Mouse (Mus musculus) lung, postnatal 0 days (tissue): Measurements from ENCODE around the gene Mast4. TPM values are rescaled to one million over a fixed set of nuclear protein-coding genes. Genes with fewer than 3 reads are reported as not detected.

Source experiments
- ATAC-seq: fragments of 200-750 bp; cut with Nextera tagmentation; 2 replicates; pipeline ENCODE4 v1.8.0; 2017; ENCODE audit warnings: moderate library complexity
- DNase-seq: peaks from one replicate; pipeline ENCODE4 v3.0.0-alpha.2; 2016; ENCODE audit warnings: low spot score
- H3K27ac ChIP-seq: fragments of 300-500 bp; sonication (generic); 2 replicates; pipeline ENCODE4 v1.5.1; 2014; ENCODE audit warnings: antibody characterized with exemption, mild to moderate bottlenecking, low read length, mixed read lengths
- H3K27me3 ChIP-seq: fragments of 300-500 bp; sonication (generic); replicated peaks from 2 replicates; pipeline ENCODE4 v1.6.1; 2014; ENCODE audit warnings: low read length, mixed read lengths; ENCODE audit not compliant: insufficient read depth
- H3K36me3 ChIP-seq: fragments of 300-500 bp; sonication (generic); 2 replicates; pipeline ENCODE4 v1.6.1; 2014; ENCODE audit warnings: low read length, mixed read lengths; ENCODE audit not compliant: insufficient read depth
- H3K4me1 ChIP-seq: fragments of 300-500 bp; sonication (generic); 2 replicates; pipeline ENCODE4 v1.6.1; 2014; ENCODE audit warnings: antibody characterized with exemption, low read depth, low read length, mixed read lengths; ENCODE audit not compliant: insufficient read depth
- H3K4me2 ChIP-seq: fragments of 300-500 bp; sonication (generic); replicated peaks from 2 replicates; pipeline ENCODE4 v1.6.1; 2014; ENCODE audit warnings: low read depth, mild to moderate bottlenecking, low read length, moderate library complexity, mixed read lengths
- H3K4me3 ChIP-seq: fragments of 300-500 bp; sonication (generic); 2 replicates; pipeline ENCODE4 v1.5.1; 2014; ENCODE audit warnings: low read depth, low read length
- H3K9ac ChIP-seq: fragments of 300-500 bp; sonication (generic); replicated peaks from 2 replicates; pipeline ENCODE4 v1.6.1; 2014; ENCODE audit warnings: low read depth, mild to moderate bottlenecking
- H3K9me3 ChIP-seq: fragments of 300-500 bp; sonication (generic); 2 replicates; pipeline ENCODE4 v1.6.1; 2016; ENCODE audit warnings: low read length, mixed read lengths
- CTCF ChIP-seq: IDR thresholded peaks from 2 replicates; pipeline ENCODE4 v1.5.1; 2016; ENCODE audit warnings: antibody characterized with exemption, mild to moderate bottlenecking
- EP300 ChIP-seq: IDR thresholded peaks from 2 replicates; pipeline ENCODE4 v1.6.1; 2016; ENCODE audit warnings: antibody characterized with exemption, mild to moderate bottlenecking, control low read depth
- WGBS: fragments of 180-500 bp; shearing (Covaris S2); extraction: QIAGEN DNeasy Blood & Tissue Kit; methylation state at CpG from one replicate; pipeline ENCODE4 v1.1.7; 2014; 5-methylcytosine and 5-hydroxymethylcytosine counted together
- polyA plus RNA-seq: library from polyadenylated mRNA; unstranded; fragments of >200 nt; fragmentation: Nextera tagmentation; extraction: Ambion mirVana; gene quantifications from 2 replicates; pipeline ENCODE4 v1.2.1, GENCODE M21; 2015

Gene Mast4
- polyA plus RNA-seq, 1 experiment from 2014 or later = 15.5 TPM

DNA sequence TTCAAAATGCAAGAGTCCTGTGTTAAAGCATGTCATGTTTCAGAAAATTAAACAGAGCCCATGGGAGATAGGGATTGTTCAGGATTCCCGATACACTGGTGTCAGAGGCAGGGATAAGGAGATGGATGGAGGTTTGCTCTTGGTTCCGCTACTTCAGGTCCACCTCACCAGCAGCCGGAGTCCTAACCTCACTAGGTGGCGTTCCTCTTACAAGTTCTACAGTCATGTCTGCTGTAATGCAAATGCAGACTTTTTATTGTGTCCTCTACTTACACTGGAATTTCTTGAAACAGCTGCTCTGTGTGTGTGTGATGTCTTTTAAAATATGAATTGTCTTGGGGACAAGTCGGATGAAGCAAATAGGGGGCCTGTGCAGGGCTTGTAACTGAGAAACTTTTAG, 239.7 kb downstream of the Mast4 start:
- Histone ChIP-seq H3K9me3 (no peaks in the 10 kb centered on the region), H3K27me3 (no peaks in the 10 kb centered on the region), H3K27ac (no peak overlapping the region), H3K4me1 (0 out of 2 replicates have a peak, but pooled peaks cover 2% of the 10 kb centered on the region), H3K4me2 (no peak overlapping the region), H3K4me3 (no peak overlapping the region), H3K9ac (no peak overlapping the region), H3K36me3 (no peaks in the 10 kb centered on the region)
- 58% methylated on average over 5 of the region's 5 CpGs for WGBS
- DNase-seq (no peak), ATAC-seq (no peak)
- TF ChIP-seq EP300 = no peak
- TF ChIP-seq CTCF = no peak; the same call in 1 of the 2 replicates

DNA sequence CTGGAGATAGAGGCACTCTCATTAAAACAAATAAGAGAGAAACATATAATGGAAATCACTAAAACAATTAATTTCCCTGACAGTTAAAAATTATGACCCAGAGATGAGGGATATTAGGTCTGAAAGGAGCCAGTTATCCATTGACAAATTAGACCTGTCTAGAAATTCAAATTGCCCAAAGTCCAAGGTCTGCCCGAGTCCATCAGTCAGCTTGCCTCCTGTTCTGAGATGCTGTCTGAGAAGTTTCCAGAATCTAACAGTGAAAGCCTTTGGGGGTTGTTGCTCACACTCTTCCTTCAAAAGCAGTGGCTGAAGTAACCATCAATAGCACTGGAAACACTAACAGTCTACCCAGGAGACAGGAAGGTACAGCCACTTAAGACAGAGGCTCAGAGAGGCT, 240.6 kb downstream of the Mast4 start:
- ATAC-seq (no peak), DNase-seq (no peak)
- 0 out of 2 replicates have a peak, but pooled peaks cover 2% of the 10 kb centered on the region for H3K4me1 ChIP-seq
- no peak overlapping the region for H3K4me3 ChIP-seq
- H3K36me3 ChIP-seq = no peaks in the 10 kb centered on the region
- no peak overlapping the region for H3K4me2 ChIP-seq
- H3K27ac ChIP-seq = no peak overlapping the region
- WGBS = 81% methylated on average over 1 of the region's 1 CpGs
- TF ChIP-seq EP300 (no peak), CTCF (no peak)
- H3K9me3 ChIP-seq = no peaks in the 10 kb centered on the region
- no peaks in the 10 kb centered on the region for H3K27me3 ChIP-seq
- H3K9ac ChIP-seq = no peak overlapping the region

DNA sequence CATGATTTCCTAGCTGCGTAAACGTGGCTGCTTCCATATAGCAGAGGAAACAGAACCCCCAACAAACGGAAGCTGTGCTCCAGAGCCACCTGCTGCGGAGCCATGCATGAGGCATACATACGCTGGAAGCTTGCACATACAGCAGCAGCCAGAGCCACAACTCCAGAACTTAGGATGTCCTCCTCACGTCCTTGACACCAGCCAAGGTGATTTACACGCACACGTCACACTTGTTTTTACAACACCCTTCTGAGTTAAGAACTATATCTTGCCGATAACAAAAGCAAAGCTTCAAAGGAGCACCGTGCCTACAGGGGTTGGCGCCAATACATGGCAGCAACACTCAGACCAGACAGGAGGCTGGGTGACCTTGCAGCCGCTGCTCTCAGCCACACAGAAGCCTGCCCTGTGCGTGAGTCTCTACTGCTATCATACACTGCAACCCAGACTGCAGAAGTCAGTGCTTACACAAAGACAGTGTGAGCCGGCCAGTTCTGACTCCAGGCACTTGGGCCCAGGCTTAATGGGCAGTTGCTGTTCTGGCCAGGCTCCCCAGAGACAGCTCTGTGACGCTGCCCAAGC, 248.7 kb downstream of the Mast4 start:
- DNase-seq (no peak), ATAC-seq (no peak)
- no peak overlapping the region for H3K27ac ChIP-seq
- H3K4me2 ChIP-seq = no peak overlapping the region
- TF ChIP-seq EP300 (no peak), CTCF (no peak)
- WGBS = 45% methylated on average over 15 of the region's 15 CpGs
- H3K36me3 ChIP-seq = no peaks in the 10 kb centered on the region
- H3K9me3 ChIP-seq = no peaks in the 10 kb centered on the region
- no peak overlapping the region for H3K9ac ChIP-seq
- H3K4me3 ChIP-seq = no peak overlapping the region
- H3K4me1 ChIP-seq = no peaks in the 10 kb centered on the region
- H3K27me3 ChIP-seq = no peaks in the 10 kb centered on the region

DNA sequence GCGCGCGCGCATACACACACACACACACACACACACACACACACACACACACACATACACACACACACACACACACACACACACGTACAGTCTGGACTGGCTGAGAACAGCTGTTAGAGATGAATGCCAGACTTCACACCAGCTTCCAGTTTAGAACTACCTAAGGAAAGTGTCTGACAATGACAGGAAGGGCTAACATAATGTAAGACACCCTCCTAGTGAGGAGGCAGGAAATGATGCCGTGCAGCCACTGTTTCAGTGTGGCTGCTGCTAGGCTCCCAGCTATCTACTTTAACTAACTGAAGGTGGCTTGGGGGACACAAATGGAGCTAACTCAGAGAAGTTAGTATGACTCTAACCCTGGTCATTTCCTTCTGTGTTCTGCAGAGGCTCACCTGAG, 251.4 kb downstream of the Mast4 start:
- TF ChIP-seq CTCF = no peak
- TF ChIP-seq EP300 = peak; percentile 58
- DNase-seq = peak; percentile 64
- peak; percentile 75 for ATAC-seq
- no peaks in the 10 kb centered on the region for H3K4me1 ChIP-seq
- H3K27me3 ChIP-seq = no peaks in the 10 kb centered on the region
- no peak overlapping the region for H3K4me3 ChIP-seq
- no peak overlapping the region for H3K9ac ChIP-seq
- no peak overlapping the region for H3K27ac ChIP-seq
- no peaks in the 10 kb centered on the region for H3K36me3 ChIP-seq
- WGBS = 48% methylated on average over 5 of the region's 6 CpGs
- H3K4me2 ChIP-seq = no peak overlapping the region
- H3K9me3 ChIP-seq = no peaks in the 10 kb centered on the region

DNA sequence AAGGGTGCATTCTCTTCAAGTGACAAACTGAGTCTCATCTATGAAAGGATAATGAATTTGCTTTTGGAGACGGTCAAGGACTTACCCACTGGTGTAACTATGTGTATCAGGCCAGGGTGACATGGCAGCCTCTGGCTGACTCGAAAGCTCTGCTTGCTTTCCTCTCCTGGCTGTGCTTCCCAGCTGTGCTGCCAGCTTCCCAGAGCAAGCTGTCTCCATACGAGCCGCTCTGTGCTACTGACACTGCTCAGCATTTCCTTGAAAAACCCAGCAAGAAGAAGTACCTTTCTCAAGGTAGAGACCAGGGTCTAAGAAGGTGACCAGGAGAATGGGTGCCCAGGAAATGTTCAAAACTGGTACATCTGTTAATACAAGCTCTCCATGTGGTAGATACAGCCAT, 254.5 kb downstream of the Mast4 start:
- 69% methylated on average over 4 of the region's 4 CpGs for WGBS
- DNase-seq = no peak
- no peak overlapping the region for H3K4me3 ChIP-seq
- no peak for TF ChIP-seq EP300
- TF ChIP-seq CTCF = no peak
- no peak overlapping the region for H3K4me2 ChIP-seq
- no peaks in the 10 kb centered on the region for H3K9me3 ChIP-seq
- no peaks in the 10 kb centered on the region for H3K27me3 ChIP-seq
- H3K9ac ChIP-seq = no peak overlapping the region
- no peak for ATAC-seq
- H3K27ac ChIP-seq = no peak overlapping the region
- no peaks in the 10 kb centered on the region for H3K36me3 ChIP-seq
- no peaks in the 10 kb centered on the region for H3K4me1 ChIP-seq

DNA sequence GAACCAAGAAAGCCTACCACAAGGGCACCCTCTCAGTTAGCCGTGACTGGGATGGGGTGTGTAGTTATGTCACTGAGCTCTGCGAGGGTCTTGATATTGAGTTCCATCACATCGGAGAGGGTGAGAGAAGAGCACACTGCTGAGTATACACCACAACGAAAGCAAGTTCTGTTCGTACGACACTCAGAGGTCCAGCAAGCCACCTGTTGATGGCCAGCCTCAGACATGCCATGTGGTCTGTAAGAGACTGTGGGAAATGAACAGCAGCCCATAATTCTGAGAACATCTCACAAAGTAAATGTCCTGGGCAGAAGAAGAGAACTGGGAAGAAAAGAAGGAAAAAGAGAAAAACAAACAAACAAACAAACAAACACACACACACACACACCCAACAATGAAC, 255.5 kb downstream of the Mast4 start:
- H3K27me3 ChIP-seq = no peaks in the 10 kb centered on the region
- no peaks in the 10 kb centered on the region for H3K9me3 ChIP-seq
- no peak overlapping the region for H3K4me2 ChIP-seq
- no peak for ATAC-seq
- no peak overlapping the region for H3K27ac ChIP-seq
- H3K9ac ChIP-seq = no peak overlapping the region
- WGBS = 90% methylated on average over 6 of the region's 6 CpGs
- TF ChIP-seq CTCF (no peak), EP300 (no peak)
- no peak for DNase-seq
- H3K4me3 ChIP-seq = no peak overlapping the region
- H3K4me1 ChIP-seq = no peaks in the 10 kb centered on the region
- no peaks in the 10 kb centered on the region for H3K36me3 ChIP-seq

DNA sequence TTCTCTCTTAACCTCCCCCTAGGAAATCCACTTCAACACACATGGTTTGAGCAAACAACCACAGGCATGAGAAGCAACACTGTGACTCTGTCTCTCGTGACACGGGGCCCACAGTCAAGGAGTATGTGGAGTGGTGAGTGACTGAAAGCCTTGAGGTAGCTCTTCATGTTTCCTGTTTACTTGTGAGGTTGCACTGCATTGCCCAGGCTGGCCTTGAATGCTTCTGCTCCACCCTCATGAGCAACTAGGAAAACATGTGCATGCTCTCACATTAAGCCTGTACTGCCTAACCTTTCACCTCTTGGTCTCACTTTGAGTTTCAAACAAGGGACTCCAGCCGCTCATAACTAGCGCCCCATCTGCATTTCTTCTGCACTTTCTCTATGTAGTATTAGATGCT, 260.8 kb downstream of the Mast4 start:
- no peak overlapping the region for H3K27ac ChIP-seq
- 50% methylated on average over 4 of the region's 4 CpGs for WGBS
- TF ChIP-seq CTCF = no peak
- TF ChIP-seq EP300 = no peak
- DNase-seq (peak; percentile 17), ATAC-seq (peak; percentile 32)
- H3K36me3 ChIP-seq = no peaks in the 10 kb centered on the region
- H3K27me3 ChIP-seq = no peaks in the 10 kb centered on the region
- H3K9ac ChIP-seq = no peak overlapping the region
- H3K4me2 ChIP-seq = no peak overlapping the region
- no peaks in the 10 kb centered on the region for H3K4me1 ChIP-seq
- H3K9me3 ChIP-seq = no peaks in the 10 kb centered on the region
- H3K4me3 ChIP-seq = no peak overlapping the region
